Mouse (Mus musculus): Measurements from ENCODE around the gene Dscaml1. TPM values are rescaled to one million over a fixed set of nuclear protein-coding genes. Genes with fewer than 3 reads are reported as not detected.
A peak's percentile ranks its signal among the peaks of the same experiment; 100 is the strongest.

The Dscaml1 gene
- total RNA-seq, 2 experiments from 2014 or later = 0.32 to 0.36 TPM

DNA sequence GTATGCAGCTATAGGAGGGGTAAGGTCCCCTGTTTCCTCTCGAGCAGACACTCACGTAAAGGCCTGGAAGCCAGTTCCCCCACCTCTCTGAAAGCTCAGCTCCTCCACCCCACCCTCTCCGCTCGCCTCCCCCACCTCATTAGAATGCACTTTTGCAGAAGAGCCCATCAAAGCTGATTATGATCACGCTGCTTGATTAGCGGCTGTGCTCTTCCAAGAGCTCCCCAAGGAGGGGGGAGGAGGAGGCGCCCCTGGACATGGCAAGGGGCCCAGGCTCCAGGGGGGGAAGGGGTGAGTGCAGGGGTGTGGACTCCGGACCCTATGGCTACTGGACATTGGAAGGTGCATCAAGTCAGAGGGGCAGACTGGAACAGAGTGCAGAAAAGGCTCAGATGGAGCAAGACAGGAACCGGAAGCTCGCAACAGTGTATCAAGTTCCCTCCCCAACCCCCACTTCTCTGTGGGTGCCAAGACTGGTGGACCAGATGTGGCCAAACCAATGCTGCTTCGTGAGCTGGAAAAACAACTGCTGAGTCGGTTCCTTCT, 250.9 kb downstream of the Dscaml1 start:
- DNase-seq (ENCODE audit: low spot score in 2 of 2) = peak in 1 of 2 experiments; percentile 71

- peak in 1 of 2 experiments; percentile 26 for DNase-seq (ENCODE audit: low spot score in 2 of 2)
Measured at GRCm38 (mm10) chr9:45677952-45678663, 251.7 kb downstream of the Dscaml1 start.

DNA sequence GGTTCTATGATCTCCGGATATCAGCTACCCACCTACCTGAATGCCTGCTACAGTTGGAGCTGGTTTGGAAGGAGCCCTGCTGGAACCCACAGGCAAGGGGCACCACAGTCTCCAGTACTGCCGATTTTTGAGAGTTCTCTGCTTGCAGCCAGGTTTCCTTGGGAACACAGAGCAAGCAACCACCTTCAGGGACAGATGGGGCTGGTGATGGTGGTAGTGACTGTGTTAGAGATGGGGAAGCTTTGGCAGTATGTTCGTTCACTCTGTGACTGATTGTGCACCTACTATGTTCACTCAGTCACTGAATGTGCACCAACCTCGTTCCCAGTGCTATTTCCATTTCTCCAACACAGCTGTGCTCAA, 252.2 kb downstream of the Dscaml1 start:
- no peak for DNase-seq (ENCODE audit: low spot score in 2 of 2)

DNA sequence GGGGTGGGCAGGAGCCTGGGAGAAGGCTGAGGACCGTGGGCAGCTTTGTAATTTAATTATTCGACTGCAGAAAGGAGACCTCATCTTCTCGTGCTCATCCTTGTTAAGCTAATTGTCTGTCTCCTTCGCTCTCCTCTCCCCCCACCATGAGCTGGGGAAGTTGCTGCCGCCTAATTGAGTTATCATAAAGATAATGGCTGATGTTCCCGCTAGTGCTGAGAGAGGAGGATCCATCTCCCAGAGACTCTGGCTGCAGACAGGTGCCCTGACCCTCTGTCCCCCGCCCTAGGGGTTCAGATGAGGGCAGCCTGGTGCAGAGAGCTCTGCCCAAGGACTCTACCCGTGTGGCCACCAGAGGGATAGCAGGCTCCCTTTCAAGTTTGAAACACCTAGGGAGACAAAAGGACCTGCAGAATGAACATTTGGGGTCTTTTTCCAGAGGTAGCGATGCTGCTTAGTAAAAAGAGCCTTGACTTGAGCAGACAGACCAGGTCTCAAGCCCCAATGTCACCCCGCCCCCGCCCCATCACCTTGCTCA, 256.1 kb downstream of the Dscaml1 start:
- no peak for DNase-seq (ENCODE audit: low spot score in 2 of 2)

DNA sequence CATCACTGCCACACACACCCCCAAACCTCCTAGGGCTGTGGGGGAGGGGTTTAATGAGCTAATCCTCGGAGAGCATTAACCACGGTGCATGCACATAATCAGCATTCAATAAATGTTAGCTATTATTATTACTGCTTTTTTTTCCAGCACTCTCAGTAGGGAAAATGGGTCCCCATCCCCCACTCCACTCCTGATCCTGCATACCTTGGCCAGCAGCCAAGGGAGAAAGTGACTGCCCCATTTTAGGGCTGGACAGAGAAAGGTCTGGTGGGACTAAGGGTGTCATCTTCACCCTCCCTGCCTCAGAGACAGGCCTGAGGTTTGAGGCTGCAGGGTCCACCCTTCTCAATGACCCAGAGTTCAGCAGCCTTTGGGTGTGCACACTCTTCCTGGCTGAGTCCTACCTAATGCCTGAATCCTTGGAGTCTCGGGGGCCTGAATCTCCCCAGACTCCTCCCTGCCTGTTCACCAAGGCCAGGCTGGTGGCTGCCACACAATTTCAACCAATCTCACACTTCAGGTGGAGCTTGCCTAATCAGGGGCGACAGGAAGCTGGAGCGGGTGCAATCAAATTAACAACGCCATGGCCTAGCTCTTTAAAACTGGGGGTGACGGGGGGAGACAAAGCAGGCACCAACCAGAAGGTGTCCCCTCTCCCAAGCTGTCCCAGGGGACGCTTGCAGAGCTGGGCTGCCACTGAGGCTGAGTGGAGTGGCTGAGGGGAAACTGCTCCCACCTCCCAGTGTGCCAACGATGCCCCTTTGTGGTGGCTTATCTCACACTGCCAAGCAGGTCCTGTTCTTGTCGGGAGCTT, 267.2 kb downstream of the Dscaml1 start:
- DNase-seq (ENCODE audit: low spot score in 2 of 2) = no peak

DNA sequence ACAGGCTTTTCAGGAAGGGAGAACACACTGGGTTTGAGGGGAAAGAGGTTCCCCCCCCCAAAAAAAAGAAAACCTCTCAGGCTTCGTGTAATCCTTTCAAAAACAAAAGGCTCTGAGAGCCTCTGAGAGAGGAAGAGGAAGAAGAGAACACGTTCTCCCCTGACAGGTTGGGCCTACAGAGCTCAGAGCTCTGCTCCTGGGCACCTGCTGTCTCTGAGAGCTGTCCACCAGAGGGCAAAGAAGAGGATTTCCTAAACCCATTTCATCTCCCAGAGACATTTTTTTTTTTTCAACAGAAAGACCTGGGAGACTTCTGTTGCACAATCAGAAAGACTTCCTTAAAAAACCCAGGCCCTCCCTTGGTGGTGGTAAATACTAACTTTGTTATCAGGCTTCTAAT, 267.8 kb downstream of the Dscaml1 start:
- DNase-seq (ENCODE audit: low spot score in 2 of 2) = no peak

GRCm38 (mm10) chr9:45699171-45699570, 272.7 kb downstream of the Dscaml1 start:
- DNase-seq (ENCODE audit: low spot score in 2 of 2) = no peak

GRCm38 (mm10) chr9:45703236-45703635, 276.8 kb downstream of the Dscaml1 start:
- DNase-seq (ENCODE audit: low spot score in 2 of 2) = no peak

- DNase-seq (ENCODE audit: low spot score in 2 of 2) = no peak
Measured at GRCm38 (mm10) chr9:45704441-45704840, 278.0 kb downstream of the Dscaml1 start.

GRCm38 (mm10) chr9:45710300-45710699, 283.9 kb downstream of the Dscaml1 start:
- DNase-seq (ENCODE audit: low spot score in 2 of 2) = peak in 1 of 2 experiments; percentile 26

GRCm38 (mm10) chr9:45715387-45715786, 289.0 kb downstream of the Dscaml1 start:
- no peak for DNase-seq (ENCODE audit: low spot score in 2 of 2)

GRCm38 (mm10) chr9:45719997-45720396, 293.6 kb downstream of the Dscaml1 start:
- DNase-seq (ENCODE audit: low spot score in 2 of 2) = no peak

DNA sequence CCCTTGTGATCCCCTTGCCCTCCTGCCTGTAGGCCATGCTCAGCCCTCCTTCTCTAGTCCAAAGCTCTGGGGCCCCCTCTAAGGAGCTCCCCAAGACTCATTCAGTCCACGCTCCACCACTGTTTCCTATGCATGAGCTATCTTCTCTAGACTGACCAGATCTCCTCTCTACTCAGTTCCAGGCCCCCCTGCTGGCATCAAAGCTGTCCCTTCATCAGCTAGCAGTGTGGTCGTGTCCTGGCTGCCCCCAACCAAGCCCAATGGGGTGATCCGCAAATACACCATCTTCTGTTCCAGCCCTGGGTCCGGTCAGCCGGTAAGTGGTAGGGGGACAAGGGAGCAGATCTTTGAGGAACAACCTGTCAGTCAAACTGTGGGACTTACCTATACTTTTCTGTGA, 305.4 kb downstream of the Dscaml1 start:
- DNase-seq (ENCODE audit: low spot score in 2 of 2) = peak in 1 of 2 experiments; percentile 5

- peak in 1 of 2 experiments; percentile 5 for DNase-seq (ENCODE audit: low spot score in 2 of 2)
Measured at GRCm38 (mm10) chr9:45733246-45733645, 306.8 kb downstream of the Dscaml1 start.

GRCm38 (mm10) chr9:45739001-45739701, 312.7 kb downstream of the Dscaml1 start:
- no peak for DNase-seq (ENCODE audit: low spot score in 2 of 2)

DNA sequence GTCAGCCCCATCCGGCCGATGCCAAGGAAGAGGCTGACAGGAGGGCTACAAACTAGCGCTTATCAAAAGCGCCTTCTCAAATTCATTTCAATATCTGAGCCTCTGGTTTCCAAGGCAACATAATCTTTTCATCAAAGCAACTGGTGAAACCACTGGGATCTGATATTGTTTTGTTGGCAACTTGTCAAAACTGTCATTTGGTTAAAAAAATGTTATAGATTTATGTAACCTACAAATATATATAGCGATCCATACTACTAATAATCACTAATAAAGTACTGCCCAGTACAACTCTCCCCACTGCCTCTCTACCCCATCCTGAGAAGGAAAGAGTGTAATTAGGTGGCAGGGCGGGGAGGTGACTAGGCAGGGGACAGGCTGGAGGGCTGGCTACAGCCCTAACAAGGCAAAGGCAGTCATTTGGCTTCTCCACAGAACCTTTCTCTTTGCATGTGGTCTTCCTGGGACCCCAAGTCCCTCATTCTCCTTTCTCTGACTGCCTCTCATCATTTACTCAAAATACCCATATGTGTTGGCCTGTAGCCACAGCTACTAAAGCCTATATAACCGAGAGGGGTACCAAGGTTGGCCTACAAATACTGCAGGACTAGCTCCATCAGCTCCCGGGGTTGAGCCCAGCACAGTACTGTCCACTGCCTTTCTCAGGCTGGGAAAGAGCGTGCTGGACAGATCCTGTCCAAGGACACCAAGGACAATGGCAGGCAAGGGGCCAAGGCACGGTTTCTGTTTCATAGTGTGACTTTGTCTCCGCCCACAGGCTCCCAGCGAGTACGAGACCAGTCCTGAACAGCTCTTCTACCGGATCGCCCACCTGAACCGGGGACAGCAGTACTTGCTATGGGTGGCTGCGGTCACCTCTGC, 313.5 kb downstream of the Dscaml1 start:
- peak; percentile 56 to 84 for DNase-seq (ENCODE audit: low spot score in 2 of 2)

- peak in 1 of 2 experiments; percentile 25 for DNase-seq (ENCODE audit: low spot score in 2 of 2)
Measured at GRCm38 (mm10) chr9:45740584-45740980, 314.2 kb downstream of the Dscaml1 start.

DNA sequence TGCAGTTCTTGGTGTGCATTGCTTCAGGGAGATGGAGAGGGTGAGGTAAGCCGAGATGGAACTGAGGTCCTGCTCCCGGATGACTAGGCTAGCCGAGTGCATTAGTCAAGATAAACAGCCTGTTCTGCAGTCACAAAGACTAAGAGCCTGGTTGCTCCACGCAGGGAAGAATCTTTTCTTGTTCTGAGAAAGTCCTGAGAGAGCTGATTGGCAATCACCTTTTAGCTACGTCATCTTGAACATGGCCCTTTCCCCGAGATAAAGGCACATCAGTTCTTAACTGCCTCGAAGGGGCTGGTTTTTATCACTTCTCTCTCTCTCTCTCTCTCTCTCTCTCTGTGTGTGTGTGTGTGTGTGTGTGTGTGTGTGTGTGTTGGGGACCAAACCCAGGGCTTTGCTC, 319.0 kb downstream of the Dscaml1 start:
- no peak for DNase-seq (ENCODE audit: low spot score in 2 of 2)

DNA sequence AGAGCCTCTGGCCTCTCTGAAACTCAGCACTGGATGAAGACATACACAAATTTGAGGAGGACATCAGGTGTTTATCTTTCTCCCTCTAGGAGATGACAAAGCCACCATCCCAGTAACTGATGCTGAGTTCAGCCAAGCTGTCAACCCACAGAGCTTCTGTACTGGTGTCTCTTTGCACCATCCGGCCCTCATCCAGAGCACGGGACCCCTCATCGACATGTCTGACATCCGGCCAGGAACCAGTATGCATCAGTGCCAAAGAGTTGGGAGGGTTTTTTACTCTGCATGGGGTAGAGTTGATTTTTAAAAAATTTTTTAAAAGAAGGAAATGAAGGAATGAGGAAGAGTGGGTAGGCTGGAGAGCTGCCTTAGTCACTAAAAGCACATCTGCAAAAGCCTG, 323.5 kb downstream of the Dscaml1 start:
- no peak for DNase-seq (ENCODE audit: low spot score in 2 of 2)

GRCm38 (mm10) chr9:45754452-45755091, 328.1 kb downstream of the Dscaml1 start:
- peak in 1 of 2 experiments; percentile 61 for DNase-seq (ENCODE audit: low spot score in 2 of 2)

All from gastrocnemius, postnatal 4 days (tissue).